Mouse (Mus musculus): ENCODE measurements at regions not wholly inside any gene's neighbourhood (a gene's known extent, or its start where the extent isn't known, plus 50 kb on each side); places are given as distances from the start of the nearest gene placed in this dataset.

GRCm38 (mm10) chr10:56753576-56753975, 376.4 kb downstream of the Gja1 start:
- no peak for DNase-seq
- intact Hi-C loops (cut with DNase I) = loop anchor here (5.0 kb wide), 2 partner anchors 156 to 376 kb away; partner anchors contain the start of gene Gja1

DNA sequence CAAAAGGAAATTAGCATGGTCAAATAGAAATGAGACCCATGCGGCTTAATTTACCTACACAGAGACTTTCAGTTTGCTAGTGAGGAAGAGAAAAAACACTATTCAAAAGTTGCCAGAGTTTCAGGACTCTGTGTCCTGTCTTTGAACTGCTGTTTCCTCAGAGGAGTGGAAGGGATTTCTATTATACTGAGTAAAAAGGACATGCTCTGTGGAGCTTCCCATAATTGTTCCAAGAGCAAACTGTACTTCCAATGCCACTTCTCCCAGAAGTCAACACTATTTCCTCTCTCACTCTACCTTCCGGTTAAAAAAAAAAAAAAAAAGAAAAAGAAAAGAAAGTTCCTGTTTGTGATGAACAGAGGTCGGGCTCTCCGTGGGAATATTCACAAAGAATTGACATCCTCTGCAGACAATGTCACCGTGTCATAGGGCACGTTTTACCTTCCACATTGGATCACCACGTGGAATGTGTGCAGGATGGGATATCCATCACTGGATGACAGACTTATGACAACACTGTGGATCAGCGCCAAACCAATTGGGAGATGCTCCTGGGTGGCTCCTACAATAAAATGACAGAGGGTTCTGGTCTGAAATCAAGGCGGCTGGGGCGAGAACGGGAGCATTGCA, 377.5 kb downstream of the Gja1 start:
- intact Hi-C loops (cut with DNase I) = loop anchor here (2.0 to 5.0 kb wide), 3 partner anchors 68 to 377 kb away; partner anchors contain the start of gene Gja1
- peak; percentile 38 to 45 for DNase-seq

GRCm38 (mm10) chr10:56770629-56771028, 393.5 kb downstream of the Gja1 start:
- no peak for DNase-seq
- intact Hi-C loops (cut with DNase I) = no loop called here

DNA sequence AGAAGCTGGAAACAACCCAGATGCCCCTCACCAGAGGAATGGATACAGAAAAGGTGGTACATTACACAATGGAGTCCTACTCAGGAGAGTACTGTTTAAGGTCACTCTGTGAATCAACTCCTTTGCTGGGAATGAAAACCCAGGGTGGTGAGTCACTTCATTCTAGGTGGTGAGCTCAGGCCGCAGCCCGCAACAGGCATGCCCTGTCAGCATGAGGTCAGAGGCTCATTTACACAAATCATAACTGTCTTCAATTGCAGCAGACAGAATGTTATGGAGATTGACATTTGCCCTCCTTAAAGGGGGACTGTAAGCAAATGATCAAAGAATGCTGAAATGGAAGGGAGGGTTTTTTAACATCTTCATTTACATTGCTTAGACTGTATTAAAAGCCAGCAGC, 405.1 kb downstream of the Gja1 start:
- DNase-seq = no peak
- intact Hi-C loops (cut with DNase I) = no loop called here

GRCm38 (mm10) chr10:56783941-56784340, 406.8 kb downstream of the Gja1 start:
- no peak for DNase-seq
- intact Hi-C loops (cut with DNase I) = no loop called here

- no peak for DNase-seq
- intact Hi-C loops (cut with DNase I) = no loop called here
These were observed 411.0 kb downstream of the Gja1 start for GRCm38 (mm10) chr10:56788081-56788480.

DNA sequence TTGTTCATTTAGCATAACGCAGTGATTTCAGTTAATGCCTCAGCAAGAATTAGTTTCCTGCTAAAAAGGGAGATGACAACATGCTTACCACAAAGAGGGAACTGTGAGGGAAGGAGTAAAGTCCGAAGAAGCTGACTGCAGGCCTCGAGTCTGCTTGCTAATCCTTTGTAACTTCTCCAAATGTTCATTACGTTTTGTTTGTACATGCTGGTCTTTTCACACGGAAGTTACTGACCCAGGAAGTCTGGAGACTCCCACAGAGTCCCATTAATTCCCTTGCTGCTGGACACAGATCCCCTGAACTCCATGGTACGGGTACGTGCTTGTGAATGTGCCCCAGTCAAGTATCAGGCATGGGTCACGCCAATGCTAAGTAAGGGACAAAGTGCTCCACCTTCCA, 415.9 kb downstream of the Gja1 start:
- DNase-seq = no peak
- intact Hi-C loops (cut with DNase I) = no loop called here

- no peak for DNase-seq
- intact Hi-C loops (cut with DNase I) = no loop called here
These were observed 418.3 kb downstream of the Gja1 start for GRCm38 (mm10) chr10:56795396-56795795.

DNA sequence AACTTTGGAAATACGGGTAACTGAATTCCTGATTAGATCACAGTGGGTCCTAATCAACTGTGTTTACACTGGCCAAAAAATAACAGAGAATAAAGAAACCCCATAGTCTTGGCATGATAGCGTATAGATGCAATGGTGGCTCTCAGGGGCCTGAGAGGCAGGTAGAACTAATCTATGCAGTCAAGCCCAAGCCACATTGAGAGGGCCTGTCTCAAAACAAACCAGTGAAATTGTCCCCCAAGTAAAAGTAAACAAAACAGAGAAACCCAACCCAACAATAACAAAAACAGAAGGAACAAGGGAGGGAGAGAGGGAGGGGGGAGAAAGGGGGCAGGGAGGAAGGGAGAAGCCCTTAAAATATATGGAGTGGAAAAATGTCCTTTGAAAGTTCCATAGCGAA, 422.2 kb downstream of the Gja1 start:
- no peak for DNase-seq
- intact Hi-C loops (cut with DNase I) = no loop called here

DNA sequence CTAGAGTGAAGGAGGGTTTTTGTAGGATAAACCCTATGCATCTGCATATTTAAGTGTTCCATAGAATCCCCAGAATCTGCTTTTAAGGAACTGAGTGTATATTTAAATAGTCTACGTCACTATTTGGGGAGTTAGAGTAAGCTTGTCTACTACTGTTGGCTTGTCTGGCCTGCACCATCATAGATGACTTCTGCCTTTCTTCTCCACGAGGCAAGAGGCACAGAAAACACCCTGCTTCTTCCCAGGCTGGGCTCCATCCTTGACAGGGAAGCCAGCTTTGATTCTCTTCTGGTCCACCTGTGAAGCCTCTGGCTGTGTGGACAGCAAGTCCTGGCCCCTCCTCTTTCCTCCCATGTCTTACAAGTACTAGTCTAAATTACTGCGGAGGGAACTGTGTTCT, 422.6 kb downstream of the Gja1 start:
- intact Hi-C loops (cut with DNase I) = no loop called here
- no peak for DNase-seq

GRCm38 (mm10) chr10:56809006-56809405, 431.9 kb downstream of the Gja1 start:
- DNase-seq = no peak
- intact Hi-C loops (cut with DNase I) = no loop called here

DNA sequence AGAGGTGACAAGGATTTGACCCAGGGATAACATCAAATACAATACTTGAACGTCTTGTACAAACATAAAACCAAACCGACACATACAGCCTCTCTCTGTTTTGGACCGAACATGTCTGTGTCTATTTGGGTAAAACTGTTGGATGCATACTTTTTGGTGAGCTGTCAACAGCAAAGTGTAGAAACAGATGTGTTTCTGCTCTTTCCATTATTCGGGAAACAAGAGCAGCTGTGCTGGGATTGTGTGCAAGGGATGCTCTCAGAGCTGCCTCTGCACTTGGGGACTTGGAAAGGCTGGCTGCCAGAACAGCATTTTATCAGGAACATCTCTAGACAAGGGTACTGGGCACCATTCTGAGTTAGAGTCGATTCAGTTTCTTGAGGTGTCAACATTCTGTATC, 445.0 kb downstream of the Gja1 start:
- DNase-seq = no peak
- intact Hi-C loops (cut with DNase I) = no loop called here

DNA sequence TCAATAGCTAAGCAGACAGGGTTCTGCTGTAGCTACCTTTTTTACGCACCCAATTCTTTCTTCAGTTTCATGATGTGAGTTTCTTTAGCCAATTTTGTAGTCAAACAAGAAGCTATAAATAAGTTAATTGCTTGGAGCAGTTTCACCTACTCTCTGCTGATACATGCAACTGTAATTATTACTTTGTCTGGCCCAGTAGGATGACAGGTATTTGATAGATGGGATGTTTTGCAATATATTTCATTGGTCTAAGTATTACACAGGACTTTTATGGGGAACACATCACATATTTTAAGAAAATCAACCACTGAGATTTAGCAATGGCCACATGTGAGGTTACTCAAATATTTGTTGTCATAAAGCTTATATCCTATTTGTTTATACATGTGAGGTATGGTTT, 454.2 kb downstream of the Gja1 start:
- DNase-seq = no peak
- intact Hi-C loops (cut with DNase I) = loop anchor here (10.0 kb wide), 2 partner anchors 163 to 283 kb away; no protein-coding TSS in a partner anchor

DNA sequence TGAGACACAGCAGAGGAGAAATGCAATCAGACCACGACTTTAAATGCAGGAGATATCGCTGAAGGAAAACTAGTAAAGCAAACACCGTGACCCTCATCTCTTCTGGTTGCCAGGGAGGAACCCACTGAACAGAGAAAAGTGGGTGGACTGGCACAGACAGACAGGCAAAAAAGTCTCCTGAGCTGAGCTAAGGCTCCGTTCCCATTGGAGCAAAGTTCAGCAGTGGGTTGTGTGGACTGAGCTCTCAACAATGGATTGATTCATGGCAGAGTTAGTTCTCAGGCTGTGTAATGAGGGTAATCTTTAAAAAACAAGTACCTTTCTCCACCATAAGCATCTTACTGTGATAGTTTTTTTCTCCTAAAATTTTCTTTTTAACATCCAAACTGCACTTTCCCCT, 454.8 kb downstream of the Gja1 start:
- DNase-seq = no peak
- intact Hi-C loops (cut with DNase I) = loop anchor here (10.0 kb wide), 2 partner anchors 163 to 283 kb away; no protein-coding TSS in a partner anchor

DNA sequence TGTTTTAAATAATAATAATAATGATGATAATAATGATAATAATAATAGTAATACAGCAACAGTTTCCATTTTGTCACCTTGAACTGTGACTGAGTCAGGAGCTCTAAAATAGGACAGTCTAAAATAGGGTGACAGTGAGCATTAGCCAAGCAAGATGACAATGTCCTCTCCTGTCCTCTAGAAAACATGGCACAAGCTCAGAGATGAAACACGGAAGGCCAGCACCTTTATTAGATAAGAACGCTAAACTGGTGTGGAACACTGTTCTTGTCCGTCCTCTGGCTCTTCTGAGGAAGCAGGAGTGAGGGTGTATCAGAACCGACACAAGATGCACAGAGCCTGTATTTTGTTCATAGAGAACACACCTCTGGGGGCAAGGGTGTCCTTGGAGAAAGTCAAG, 459.0 kb downstream of the Gja1 start:
- no peak for DNase-seq
- intact Hi-C loops (cut with DNase I) = loop anchor here (10.0 kb wide), 2 partner anchors 159 to 279 kb away; no protein-coding TSS in a partner anchor

DNA sequence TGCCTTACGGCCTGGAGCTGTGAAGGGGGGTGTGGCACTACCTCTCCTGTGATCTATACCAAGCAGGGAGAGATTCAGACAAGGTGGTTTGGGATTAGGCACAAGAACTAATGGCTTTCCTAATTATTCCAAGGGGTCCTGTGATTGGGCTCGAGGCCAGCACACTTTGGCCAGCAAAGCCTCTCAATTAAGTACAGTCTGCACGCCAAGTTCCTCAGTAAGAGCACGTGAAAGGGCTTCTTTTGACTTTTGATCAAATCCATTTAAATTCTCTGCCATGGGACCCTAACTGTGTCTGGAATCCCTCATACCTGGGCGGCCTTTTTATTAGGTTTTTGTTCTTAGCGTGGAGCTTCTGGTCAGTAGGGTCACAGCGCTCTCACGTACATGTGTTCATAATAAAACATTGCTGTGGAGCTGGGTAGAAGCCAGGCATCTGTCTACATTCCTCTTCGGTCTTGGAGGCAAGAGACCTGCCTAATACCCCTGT, 461.9 kb downstream of the Gja1 start:
- no peak for DNase-seq
- intact Hi-C loops (cut with DNase I) = loop anchor here (10.0 kb wide), 2 partner anchors 156 to 276 kb away; no protein-coding TSS in a partner anchor

DNA sequence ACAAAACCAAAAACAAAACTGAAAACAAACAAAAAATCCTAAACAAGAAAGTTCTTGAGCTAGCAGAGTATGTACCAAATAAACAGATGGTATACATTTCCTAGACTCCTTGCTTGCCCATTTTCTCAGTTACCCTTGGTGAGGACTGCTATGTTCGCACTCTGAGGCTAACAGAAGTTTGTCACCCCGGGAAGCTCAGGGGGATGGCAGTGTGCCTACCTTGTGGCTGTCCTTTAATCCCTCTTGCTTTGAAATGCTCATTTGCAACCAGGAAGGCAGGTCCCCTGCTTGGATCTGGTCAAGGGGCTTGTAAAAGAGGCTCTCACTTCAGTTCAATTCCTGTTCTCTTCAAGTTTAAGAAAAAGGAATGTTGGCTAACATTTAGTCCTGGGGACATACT, 462.4 kb downstream of the Gja1 start:
- no peak for DNase-seq
- intact Hi-C loops (cut with DNase I) = loop anchor here (10.0 kb wide), 2 partner anchors 155 to 275 kb away; no protein-coding TSS in a partner anchor

- intact Hi-C loops (cut with DNase I) = loop anchor here (2.0 to 10.0 kb wide), 2 partner anchors 344 to 466 kb away; no protein-coding TSS in a partner anchor
- peak; percentile 55 to 70 for DNase-seq
These were observed 463.6 kb downstream of the Gja1 start for GRCm38 (mm10) chr10:56840732-56841131.

- intact Hi-C loops (cut with DNase I) = loop anchor here (2.0 to 10.0 kb wide), 2 partner anchors 343 to 467 kb away; no protein-coding TSS in a partner anchor
- DNase-seq = no peak
These were observed 464.4 kb downstream of the Gja1 start for GRCm38 (mm10) chr10:56841486-56841885.

DNA sequence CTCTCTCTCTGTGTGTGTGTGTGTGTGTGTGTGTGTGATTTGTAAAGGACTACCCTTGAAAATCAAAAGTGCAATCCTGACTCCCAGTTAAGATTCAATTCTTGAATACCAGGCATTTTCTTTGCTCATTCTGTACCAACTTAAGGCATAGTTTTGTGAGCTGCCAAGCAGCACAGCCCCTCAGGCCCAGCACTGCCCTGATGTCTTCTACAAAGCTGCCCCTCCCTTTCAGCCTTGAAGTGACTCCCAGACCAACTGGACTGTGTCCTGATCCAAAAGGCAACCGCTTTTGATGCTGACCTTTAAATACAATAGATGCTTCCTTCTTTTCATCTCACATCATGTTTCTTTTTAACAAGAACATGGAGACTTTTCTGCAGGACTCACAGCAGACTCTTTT, 464.8 kb downstream of the Gja1 start:
- DNase-seq = no peak
- intact Hi-C loops (cut with DNase I) = loop anchor here (2.0 to 10.0 kb wide), 2 partner anchors 343 to 467 kb away; no protein-coding TSS in a partner anchor

DNA sequence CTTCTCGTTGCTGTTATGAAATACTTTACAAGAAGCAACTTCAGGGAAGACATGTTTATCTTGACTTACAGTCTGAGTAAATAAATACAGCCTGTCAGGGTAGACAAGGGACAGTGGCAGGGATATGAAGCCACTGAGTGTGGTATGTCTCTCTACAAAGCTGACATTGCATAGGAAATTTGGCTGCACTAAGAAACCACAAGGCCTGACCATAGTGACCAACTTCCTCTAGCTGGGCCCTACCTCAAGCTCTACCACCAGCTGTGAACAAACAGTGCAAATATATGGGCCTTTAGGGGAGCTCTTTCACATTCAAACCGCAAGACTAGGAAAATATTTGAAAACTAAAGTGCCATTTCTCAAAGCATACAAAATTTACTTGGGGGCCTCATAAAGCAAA, 475.4 kb downstream of the Gja1 start:
- no peak for DNase-seq
- intact Hi-C loops (cut with DNase I) = no loop called here

DNA sequence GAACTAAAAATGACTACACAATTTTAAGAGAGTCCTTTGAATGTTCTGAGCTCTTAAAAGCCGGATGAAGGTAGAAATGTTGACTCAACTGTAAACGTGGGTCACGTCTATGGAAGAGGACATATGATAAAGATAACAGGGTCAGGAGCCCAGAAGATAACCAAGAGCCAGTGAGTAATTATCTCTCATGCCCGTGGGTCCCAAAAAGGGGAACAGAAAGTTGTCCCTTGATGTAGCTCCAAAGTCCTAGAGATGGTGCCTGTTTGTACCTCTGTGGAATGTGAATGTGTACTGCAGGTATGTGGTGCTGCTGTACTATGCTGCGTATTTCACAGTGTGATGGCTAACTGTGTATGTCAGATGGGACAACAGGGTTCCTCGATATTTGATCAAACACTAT, 479.1 kb downstream of the Gja1 start:
- intact Hi-C loops (cut with DNase I) = no loop called here
- DNase-seq = no peak
